Mouse (Mus musculus) ES-E14 (cell line): Measurements from ENCODE around the gene Tmem237. TPM values are rescaled to one million over a fixed set of nuclear protein-coding genes. Genes with fewer than 3 reads are reported as not detected.
A peak's percentile ranks its signal among the peaks of the same experiment; 100 is the strongest.

ENCODE experiments used
- DNase-seq: peaks from one replicate; pipeline ENCODE4 v3.0.0-alpha.2; 2013; ENCODE audit warnings: low read depth, low spot score
- H3K27ac ChIP-seq: 2 replicates; pipeline ENCODE4 v1.5.1; 2012; ENCODE audit warnings: low read depth, mild to moderate bottlenecking, low read length, moderate library complexity, mixed read lengths; ENCODE audit not compliant: poor library complexity, insufficient read depth, severe bottlenecking
- H3K36me3 ChIP-seq: 2 replicates; pipeline ENCODE4 v1.6.1; 2012; ENCODE audit warnings: mild to moderate bottlenecking, low read length, moderate library complexity, mixed read lengths; ENCODE audit not compliant: control insufficient read depth, poor library complexity, insufficient read depth, severe bottlenecking
- H3K4me1 ChIP-seq, 2 experiments: fragments of 150-350 bp in 1 of 2; sonication (generic) in 1 of 2; 2 replicates each; pipeline ENCODE4 v1.6.1; 2012; ENCODE audit warnings: low read length in 2 of 2, mild to moderate bottlenecking in 1 of 2, mixed read lengths in 1 of 2; ENCODE audit not compliant: control insufficient read depth in 2 of 2, insufficient read depth in 2 of 2, poor library complexity in 1 of 2
- H3K4me3 ChIP-seq, 2 experiments: fragments of 150-350 bp in 1 of 2; sonication (generic) in 1 of 2; 2 replicates each; pipeline ENCODE4 v1.5.1; 2012; ENCODE audit warnings: low read length in 2 of 2, low read depth in 1 of 2, mild to moderate bottlenecking in 1 of 2, mixed read lengths in 1 of 2; ENCODE audit not compliant: insufficient read depth in 1 of 2, poor library complexity in 1 of 2, severe bottlenecking in 1 of 2
- H3K9ac ChIP-seq: 2 replicates; pipeline ENCODE4 v1.6.1; 2012; ENCODE audit warnings: low read depth, mild to moderate bottlenecking, low read length, mixed read lengths; ENCODE audit not compliant: poor library complexity, insufficient read depth, severe bottlenecking
- H3K9me3 ChIP-seq: fragments of 150-350 bp; sonication (generic); 2 replicates; pipeline ENCODE4 v1.6.1; 2012; ENCODE audit warnings: low read depth, mild to moderate bottlenecking, low read length; ENCODE audit not compliant: control insufficient read depth, insufficient read depth
- CHD2 ChIP-seq: IDR thresholded peaks from 2 replicates; pipeline ENCODE4 v1.6.1; 2014; ENCODE audit warnings: mild to moderate bottlenecking, low read depth, low read length, inconsistent platforms
- HCFC1 ChIP-seq: IDR thresholded peaks from 2 replicates; pipeline ENCODE4 v1.6.1; 2012; ENCODE audit warnings: low read length, inconsistent platforms, borderline replicate concordance; ENCODE audit not compliant: insufficient read depth
- MAFK ChIP-seq: IDR thresholded peaks from 2 replicates; pipeline ENCODE4 v1.6.1; 2014; ENCODE audit warnings: mild to moderate bottlenecking, low read depth, low read length, inconsistent platforms; ENCODE audit not compliant: insufficient read depth
- ZC3H11A ChIP-seq: IDR thresholded peaks from 2 replicates; pipeline ENCODE4 v1.6.1; 2012; ENCODE audit warnings: low read depth, mild to moderate bottlenecking, inconsistent platforms, low read length, borderline replicate concordance
- ZNF384 ChIP-seq: IDR thresholded peaks from 2 replicates; pipeline ENCODE4 v1.6.1; 2012; ENCODE audit warnings: low read depth, low read length, inconsistent platforms
- in situ Hi-C, 2 experiments: fragments of 600-800 bp; cut with MboI; formaldehyde crosslinking; loops; one replicate each; pipeline ENCODE4 v1.15.1; 2025; ENCODE audit warnings: low sequenced_read_pairs in 2 of 2, inconsistent platforms in 1 of 2; ENCODE audit not compliant: unreplicated experiment in 2 of 2
- total RNA-seq: library from RNA; depleted of rRNA; stranded (reverse); fragments of 300-350 nt; gene quantifications from 2 replicates; pipeline ENCODE4 v1.2.3, GENCODE M21; 2012

Tmem237 gene
- total RNA-seq, 1 experiment = 23.4 TPM

- H3K9me3 ChIP-seq = no peaks in the 10 kb centered on the region
- no peak for DNase-seq
- TF ChIP-seq MAFK (no peak), ZC3H11A (no peak), ZNF384 (no peak), HCFC1 (no peak)
- H3K27ac ChIP-seq = no peak overlapping the region
- in situ Hi-C loops = no loop called here
- no peak overlapping the region for H3K4me3 ChIP-seq
- no peak overlapping the region for H3K9ac ChIP-seq
- H3K36me3 ChIP-seq = peaks cover 22% of the 10 kb centered on the region
- H3K4me1 ChIP-seq = peaks cover 0 to under 1% of the 10 kb centered on the region in 2 experiments; a peak in 1 of 4 replicates
Observed at GRCm38 (mm10) chr1:59166232-59166905, 46.2 kb upstream of the Tmem237 start.

GRCm38 (mm10) chr1:59163918-59164317 is 43.7 kb upstream of the Tmem237 start:
- H3K4me3 ChIP-seq = no peak overlapping the region
- H3K36me3 ChIP-seq = peaks cover 18% of the 10 kb centered on the region; the same call in 1 of the 2 replicates
- no peaks in the 10 kb centered on the region for H3K9me3 ChIP-seq
- H3K4me1 ChIP-seq = peaks cover 0 to 3% of the 10 kb centered on the region in 2 experiments; a peak in 1 of 4 replicates
- H3K9ac ChIP-seq = no peak overlapping the region
- no peak overlapping the region for H3K27ac ChIP-seq
- no peak for DNase-seq
- TF ChIP-seq CHD2 (no peak), ZC3H11A (no peak), HCFC1 (no peak), ZNF384 (no peak), MAFK (no peak)
- in situ Hi-C loops = no loop called here

GRCm38 (mm10) chr1:59163030-59163461 is 42.8 kb upstream of the Tmem237 start, which contains the start of gene Mpp4:
Gene Mpp4, minus strand, starts transcription at chr1:59163389.
- Histone ChIP-seq H3K9me3 (no peaks in the 10 kb centered on the region), H3K27ac (no peak within 1 kb of the TSS), H3K4me3 (no peak within 1 kb of the TSS; a peak in 1 of 4 replicates), H3K36me3 (peaks cover 17% of the 10 kb centered on the region; the same call in 1 of the 2 replicates), H3K4me1 (peaks cover 0 to 3% of the 10 kb centered on the region in 2 experiments; a peak in 1 of 4 replicates), H3K9ac (peak within 1 kb of the TSS; percentile 26; the same call in 1 of the 2 replicates)
- DNase-seq = no peak
- in situ Hi-C loops = no loop called here
- TF ChIP-seq MAFK (0 out of 2 replicates have a peak, but pooled peaks have one; percentile 29), ZC3H11A (no peak)

- TF ChIP-seq ZC3H11A = no peak
- TF ChIP-seq HCFC1 = no peak
- TF ChIP-seq CHD2 = no peak
- TF ChIP-seq ZNF384 = no peak
- no peak for TF ChIP-seq MAFK
- H3K4me1 ChIP-seq = peaks cover 0 to 3% of the 10 kb centered on the region in 2 experiments; a peak in 1 of 4 replicates
- no peak overlapping the region for H3K4me3 ChIP-seq
- in situ Hi-C loops = no loop called here
- no peaks in the 10 kb centered on the region for H3K9me3 ChIP-seq
- DNase-seq = no peak
- peaks cover 16% of the 10 kb centered on the region; the same call in 1 of the 2 replicates for H3K36me3 ChIP-seq
- no peak overlapping the region for H3K27ac ChIP-seq
- H3K9ac ChIP-seq = no peak overlapping the region
Observed at GRCm38 (mm10) chr1:59162309-59163024, 42.3 kb upstream of the Tmem237 start.
